Mouse (Mus musculus) CH12.LX (cell line): ENCODE measurements at regions not wholly inside any gene's neighbourhood (a gene's known extent, or its start where the extent isn't known, plus 50 kb on each side); places are given as distances from the start of the nearest gene placed in this dataset.

Source experiments
- CHD1 ChIP-seq: IDR thresholded peaks from 2 replicates; pipeline ENCODE4 v1.6.1; 2012; ENCODE audit warnings: low read depth, low read length, improper control_type of control experiment, inconsistent platforms
- CTCF ChIP-seq, 2 experiments: IDR thresholded peaks in 1 of 2; conservative IDR thresholded peaks in 1 of 2; 2 replicates each; pipeline ENCODE4 v1.5.1; 2011 to 2012; ENCODE audit warnings: low read depth in 2 of 2, low read length in 2 of 2, improper control_type of control experiment in 1 of 2, inconsistent platforms in 1 of 2, mild to moderate bottlenecking in 1 of 2, moderate library complexity in 1 of 2
- E2F4 ChIP-seq: IDR thresholded peaks from 2 replicates; pipeline ENCODE4 v1.6.1; 2011; ENCODE audit warnings: low read depth, low read length, improper control_type of control experiment; ENCODE audit not compliant: insufficient replicate concordance
- EP300 ChIP-seq: IDR thresholded peaks from 2 replicates; pipeline ENCODE4 v1.6.1; 2011; ENCODE audit warnings: low read length, improper control_type of control experiment
- ETS1 ChIP-seq: conservative IDR thresholded peaks from 2 replicates; pipeline ENCODE4 v1.6.1; 2012; ENCODE audit warnings: low read depth, mild to moderate bottlenecking, inconsistent platforms, low read length, improper control_type of control experiment, moderate library complexity
- POLR2AphosphoS2 ChIP-seq: IDR thresholded peaks from 2 replicates; pipeline ENCODE4 v1.6.1; 2011; ENCODE audit warnings: low read depth, low read length, improper control_type of control experiment
- RAD21 ChIP-seq: IDR thresholded peaks from 2 replicates; pipeline ENCODE4 v1.6.1; 2011; ENCODE audit warnings: low read depth, mild to moderate bottlenecking, low read length, improper control_type of control experiment, moderate library complexity
- SMC3 ChIP-seq: IDR thresholded peaks from 2 replicates; pipeline ENCODE4 v1.6.1; 2011; ENCODE audit warnings: low read depth, low read length, improper control_type of control experiment
- ZC3H11A ChIP-seq: IDR thresholded peaks from 2 replicates; pipeline ENCODE4 v1.6.1; 2012; ENCODE audit warnings: low read depth, mild to moderate bottlenecking, inconsistent platforms, low read length, improper control_type of control experiment
- ZMIZ1 ChIP-seq: IDR thresholded peaks from 2 replicates; pipeline ENCODE4 v1.6.1; 2012; ENCODE audit warnings: low read depth, mild to moderate bottlenecking, inconsistent platforms, low read length, improper control_type of control experiment

DNA sequence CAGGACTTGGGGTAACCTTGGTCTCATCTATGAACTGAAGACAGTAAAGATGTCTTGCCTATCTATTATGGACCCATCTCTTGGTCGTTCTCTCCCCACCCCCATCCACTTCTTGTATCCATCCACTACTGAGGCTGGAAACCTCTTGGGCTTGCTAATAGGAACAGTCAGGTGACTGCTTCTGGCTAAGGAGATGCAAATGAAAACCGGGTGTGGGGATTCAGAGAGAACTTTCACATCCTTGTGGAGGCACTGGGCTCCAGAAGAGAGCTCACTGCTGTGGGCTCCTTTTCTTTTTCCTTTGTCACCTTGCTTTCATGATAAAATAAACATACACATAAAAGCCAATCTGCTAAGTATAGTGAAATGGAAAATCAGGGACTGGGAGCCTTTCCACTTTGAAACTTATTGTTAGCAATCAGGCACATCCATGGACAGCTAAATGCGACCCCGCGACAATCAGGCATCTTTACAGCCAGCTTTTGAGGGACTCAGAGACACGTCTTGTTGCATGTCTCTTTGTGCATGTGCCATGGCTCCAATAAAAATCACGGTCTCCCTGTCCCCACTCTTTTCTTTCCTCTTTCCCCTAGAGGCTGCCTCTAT is 115.0 kb upstream of the Plxnc1 start:
- TF ChIP-seq ZMIZ1: no peak
- no peak for TF ChIP-seq CTCF (conservative IDR thresholded peaks at IDR 0.05 in 1 of 2, IDR thresholded peaks at IDR 0.05 in 1 of 2; ENCODE audit: low read depth in 2 of 2, low read length in 2 of 2)
- TF ChIP-seq CHD1: no peak
- TF ChIP-seq ZC3H11A: no peak
- TF ChIP-seq EP300: no peak
- no peak for TF ChIP-seq POLR2AphosphoS2
- TF ChIP-seq RAD21: no peak
- no peak for TF ChIP-seq ETS1
- no peak for TF ChIP-seq SMC3
- TF ChIP-seq E2F4: no peak
